Mouse (Mus musculus): ENCODE measurements around the gene Atp10b.
"Not testable (repeated sequence)": the region's sequence is repeated elsewhere in the genome, so short reads cannot be mapped to it uniquely, and the experiment has no call there.

Gene Atp10b

GRCm38 (mm10) chr11:43149577-43149976 is at the start of gene Atp10b:
Atp10b (plus strand) TSS chr11:43149877.
- no peak for DNase-seq (ENCODE audit: low spot score in 2 of 2)

- no peak for DNase-seq (ENCODE audit: low spot score in 2 of 2)
Measured at GRCm38 (mm10) chr11:43101357-43101756, 48.3 kb upstream of the Atp10b start.

DNA sequence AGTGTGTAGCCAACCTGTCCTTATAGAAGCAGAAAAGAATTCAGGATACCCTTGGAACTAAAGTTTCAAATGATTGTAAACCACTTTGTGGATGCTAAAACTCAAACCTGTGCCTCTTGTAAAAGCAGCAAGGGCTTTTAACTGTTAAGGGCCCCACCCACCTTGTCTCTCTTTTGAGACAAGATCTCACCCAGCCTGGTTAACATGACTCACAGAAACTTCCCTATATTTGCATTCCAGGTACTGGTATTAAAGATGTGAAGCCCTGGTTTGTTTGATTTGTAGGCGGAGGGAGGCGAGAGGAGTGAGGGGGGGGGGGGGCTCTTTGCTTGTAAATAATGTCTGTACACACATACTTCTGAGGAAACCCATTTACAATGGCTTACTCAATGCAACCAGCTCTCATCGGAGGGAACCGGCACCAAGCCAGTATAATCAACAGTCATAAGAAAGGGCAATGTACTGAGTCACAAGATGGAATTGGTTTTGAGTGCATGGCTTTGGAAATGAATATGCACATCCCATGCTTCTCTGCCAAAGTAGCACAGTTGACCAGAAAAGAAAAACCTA is 23.7 kb upstream of the Atp10b start:
- no peak for DNase-seq (ENCODE audit: low spot score in 2 of 2)

- not testable (repeated sequence) for DNase-seq (ENCODE audit: low spot score in 2 of 2)
Measured at GRCm38 (mm10) chr11:43126573-43126972, 23.1 kb upstream of the Atp10b start.

DNA sequence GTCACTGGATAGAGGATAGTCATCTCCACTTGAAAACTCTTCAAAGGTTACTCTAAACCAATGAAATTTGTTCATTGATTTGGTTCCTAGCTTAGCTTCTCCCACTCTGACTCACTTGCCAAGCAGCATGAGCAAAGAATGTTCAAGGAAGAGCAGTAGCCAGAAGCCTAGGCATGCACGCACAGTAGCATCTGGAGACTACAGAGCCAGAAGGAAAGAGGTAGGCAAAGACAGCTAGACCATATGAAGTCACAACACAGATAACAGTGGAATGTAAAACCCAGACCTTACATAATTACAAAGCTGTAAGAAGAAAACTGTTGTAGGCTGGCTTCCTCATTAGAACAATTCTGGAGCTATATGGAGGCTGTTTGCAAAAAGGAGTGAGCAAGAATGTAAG is 8.4 kb upstream of the Atp10b start:
- no peak for DNase-seq (ENCODE audit: low spot score in 2 of 2)

DNA sequence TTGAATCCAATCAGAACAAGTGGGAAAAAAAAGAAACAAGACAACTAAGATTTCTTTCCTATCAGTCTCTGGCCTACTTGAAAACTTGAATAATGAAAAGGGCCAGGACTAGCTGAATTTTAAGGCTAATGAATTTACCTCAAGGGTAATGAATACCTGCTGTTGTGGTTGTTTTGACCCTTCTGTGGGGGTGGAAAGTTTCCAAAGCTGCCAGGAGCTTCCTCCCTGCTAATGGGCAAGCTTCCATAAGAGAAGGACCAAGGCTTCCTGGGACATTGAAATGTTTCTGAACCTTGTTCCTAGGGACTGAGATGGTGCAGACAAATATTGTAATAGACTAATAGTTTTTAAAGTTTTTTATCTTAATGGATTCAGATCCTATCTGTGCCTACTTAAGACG is 6.9 kb upstream of the Atp10b start:
- DNase-seq (ENCODE audit: low spot score in 2 of 2): no peak

- DNase-seq (ENCODE audit: low spot score in 2 of 2): no peak
Measured at GRCm38 (mm10) chr11:43144178-43144577, 5.5 kb upstream of the Atp10b start.

DNA sequence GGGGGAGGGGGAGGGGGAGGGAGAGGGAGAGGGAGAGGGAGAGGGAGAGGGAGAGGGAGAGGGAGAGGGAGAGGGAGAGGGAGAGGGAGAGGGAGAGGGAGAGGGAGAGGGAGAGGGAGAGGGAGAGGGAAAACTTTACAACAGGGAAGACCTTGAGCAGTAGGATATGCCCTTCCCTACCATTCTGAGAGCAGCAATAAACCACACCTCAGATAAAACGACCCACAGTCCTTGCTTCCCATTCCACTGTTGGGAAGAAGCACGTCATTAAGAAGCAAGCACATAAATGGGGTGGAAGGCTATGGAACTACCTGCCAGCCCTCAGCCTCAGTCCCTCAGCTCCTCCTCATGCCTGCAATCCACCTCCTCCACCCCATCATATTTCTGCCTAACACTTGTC is 4.8 kb upstream of the Atp10b start:
- not testable (repeated sequence) for DNase-seq (ENCODE audit: low spot score in 2 of 2)

GRCm38 (mm10) chr11:43147380-43147779 is 2.3 kb upstream of the Atp10b start:
- DNase-seq (ENCODE audit: low spot score in 2 of 2): no peak

GRCm38 (mm10) chr11:43148341-43148740 is 1.3 kb upstream of the Atp10b start:
- no peak for DNase-seq (ENCODE audit: low spot score in 2 of 2)

GRCm38 (mm10) chr11:43155004-43155403 is 5.3 kb downstream of the Atp10b start:
- no peak for DNase-seq (ENCODE audit: low spot score in 2 of 2)

DNA sequence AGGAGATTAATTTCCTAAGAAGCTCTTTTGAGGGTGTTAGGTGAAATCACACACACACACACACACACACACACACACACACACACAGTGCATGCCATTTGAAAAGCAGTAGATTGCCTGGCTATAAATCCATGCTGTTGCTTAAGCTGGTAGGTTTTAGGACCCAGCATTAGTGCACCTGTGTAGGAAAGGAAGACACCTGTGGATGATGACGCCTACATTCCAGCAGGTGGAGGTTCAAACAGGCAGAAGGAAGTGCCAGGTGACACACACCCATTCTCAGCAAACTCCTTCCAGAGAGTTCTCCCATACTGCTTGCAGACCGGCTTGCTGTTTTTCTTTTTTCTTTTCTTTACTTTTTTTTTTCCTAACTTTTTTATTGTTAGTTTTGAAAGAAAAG is 5.7 kb downstream of the Atp10b start:
- DNase-seq (ENCODE audit: low spot score in 2 of 2): no peak

GRCm38 (mm10) chr11:43158814-43159213 is 9.1 kb downstream of the Atp10b start:
- no peak for DNase-seq (ENCODE audit: low spot score in 2 of 2)

- no peak for DNase-seq (ENCODE audit: low spot score in 2 of 2)
Measured at GRCm38 (mm10) chr11:43160188-43160942, 10.7 kb downstream of the Atp10b start.

- DNase-seq (ENCODE audit: low spot score in 2 of 2): no peak
Measured at GRCm38 (mm10) chr11:43170601-43171000, 20.9 kb downstream of the Atp10b start.

DNA sequence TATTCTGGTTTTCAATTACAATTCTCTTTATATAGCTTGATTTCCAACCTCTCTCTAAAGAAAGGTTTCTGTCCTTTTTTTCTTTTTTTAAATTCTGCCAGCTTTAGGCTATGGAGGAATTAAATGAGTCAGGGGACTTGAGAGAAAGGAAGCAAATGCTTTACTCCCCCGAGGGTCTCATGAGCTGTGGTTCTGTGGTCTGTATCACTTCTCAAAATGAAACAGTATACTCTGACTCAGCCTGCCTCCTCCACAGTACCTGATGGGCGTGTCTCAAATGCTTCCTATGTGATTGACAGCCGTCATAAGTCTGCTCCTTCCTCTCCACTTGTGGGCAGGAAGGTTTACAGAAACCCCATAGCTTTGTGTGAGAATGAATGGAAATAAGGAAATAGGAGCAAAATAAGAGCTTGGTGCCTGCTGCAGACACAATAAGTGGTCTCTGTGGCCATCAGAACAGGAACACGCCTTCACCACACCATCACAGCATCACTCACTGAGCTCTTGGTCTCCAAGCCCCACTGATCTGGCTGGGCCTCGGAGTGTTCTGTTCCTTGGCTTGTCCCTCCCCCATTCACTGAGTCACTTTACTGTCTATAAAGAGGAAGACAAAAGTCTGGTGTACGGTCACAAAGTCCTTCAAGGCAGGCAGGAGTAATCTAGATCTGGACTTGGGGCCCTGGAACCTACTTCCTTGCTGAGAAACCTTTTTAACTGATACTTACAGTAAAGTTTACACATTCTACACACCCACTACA is 24.9 kb downstream of the Atp10b start:
- no peak for DNase-seq (ENCODE audit: low spot score in 2 of 2)

DNA sequence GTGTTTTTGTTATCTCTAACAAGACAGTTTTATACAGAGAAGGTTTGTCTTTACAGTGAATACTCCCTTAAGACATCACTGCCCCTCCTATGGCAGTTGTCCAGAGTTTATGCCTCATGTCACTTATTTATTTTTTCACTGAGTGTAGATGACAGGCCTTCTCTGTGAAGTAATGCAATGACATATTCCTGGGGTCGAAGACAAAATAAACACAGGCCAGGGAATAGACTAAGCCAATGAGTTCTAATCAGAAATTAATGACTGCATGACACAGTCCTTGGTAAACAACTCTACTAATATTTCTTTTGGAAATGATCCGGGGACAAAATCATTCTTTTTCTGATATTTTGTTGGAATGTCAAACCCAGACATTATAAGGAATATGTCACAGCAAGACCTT is 32.7 kb downstream of the Atp10b start:
- no peak for DNase-seq (ENCODE audit: low spot score in 2 of 2)

DNA sequence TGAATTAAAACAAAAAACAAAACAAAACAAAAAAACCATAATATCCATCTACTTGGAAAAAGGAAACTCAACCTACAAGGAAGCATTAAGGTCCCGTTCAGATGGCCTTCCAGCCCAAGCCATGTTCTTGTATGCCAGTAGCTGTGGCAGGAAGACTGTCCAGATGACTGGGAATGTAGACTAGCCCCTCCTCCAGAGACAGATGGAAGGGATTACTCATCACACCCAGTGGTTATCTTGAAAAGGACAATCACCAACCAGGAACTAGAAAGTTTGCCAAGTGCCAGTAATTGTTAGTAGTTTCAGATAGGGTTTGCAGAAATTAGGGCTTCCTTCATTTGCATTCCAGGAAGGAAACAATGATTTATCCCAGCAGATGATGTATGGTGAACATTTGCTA is 33.1 kb downstream of the Atp10b start:
- DNase-seq (ENCODE audit: low spot score in 2 of 2): no peak

- DNase-seq (ENCODE audit: low spot score in 2 of 2): no peak
Measured at GRCm38 (mm10) chr11:43183457-43183856, 33.8 kb downstream of the Atp10b start.

GRCm38 (mm10) chr11:43186291-43186690 is 36.6 kb downstream of the Atp10b start:
- no peak for DNase-seq (ENCODE audit: low spot score in 2 of 2)

DNA sequence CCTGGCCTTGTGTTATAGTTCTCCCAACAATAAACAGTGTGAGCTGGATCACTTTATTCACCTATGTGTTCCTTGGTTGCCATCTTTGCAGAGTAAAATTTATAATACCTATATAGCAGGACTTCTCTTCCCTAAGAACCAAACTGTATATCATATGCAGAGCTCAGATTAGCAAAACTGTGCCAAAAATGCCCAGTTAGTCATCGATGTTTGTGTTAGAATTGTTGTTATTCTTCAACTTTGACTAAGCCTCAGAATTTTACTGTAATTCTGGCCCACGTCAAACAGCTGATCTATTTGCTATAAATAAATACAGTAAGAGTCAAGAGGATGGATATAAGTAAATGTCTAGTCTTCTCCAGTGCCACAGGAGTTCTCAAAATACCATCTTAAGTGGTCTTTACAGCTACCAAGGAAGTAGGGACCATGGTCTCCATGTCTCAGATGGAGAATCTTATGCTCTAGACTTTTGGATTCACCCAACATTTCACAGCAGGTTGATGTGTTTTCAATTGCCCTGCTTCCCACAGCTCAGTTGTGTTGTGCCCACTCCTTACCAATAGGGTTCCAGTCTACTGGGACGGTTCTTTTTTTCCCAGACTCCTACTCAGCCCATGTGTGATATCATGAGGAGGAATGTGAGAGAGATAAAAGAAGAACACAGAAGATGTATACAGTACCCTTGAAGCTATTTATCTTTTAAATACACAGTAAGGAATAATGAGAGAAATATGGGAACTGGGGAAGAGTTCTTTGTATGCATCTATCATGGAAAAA is 40.3 kb downstream of the Atp10b start:
- no peak for DNase-seq (ENCODE audit: low spot score in 2 of 2)

DNA sequence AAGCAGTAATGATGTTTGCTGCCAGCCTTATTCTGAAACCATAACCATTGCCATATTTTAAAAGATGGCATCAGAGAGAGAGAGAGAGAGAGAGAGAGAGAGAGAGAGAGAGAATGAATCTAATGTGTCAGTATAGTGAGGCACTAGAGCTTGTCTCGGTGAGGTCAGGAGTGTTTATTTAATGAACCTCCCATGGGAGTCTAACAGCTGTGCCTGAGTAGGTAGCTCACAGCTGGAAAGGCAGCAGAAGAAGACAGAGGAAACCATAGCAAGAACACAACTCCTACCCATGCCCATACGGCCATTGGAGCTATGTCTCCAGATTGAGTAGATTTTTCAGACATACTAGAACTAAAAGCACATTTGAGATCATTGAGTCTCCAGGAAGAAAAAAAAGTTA is 49.1 kb downstream of the Atp10b start:
- DNase-seq (ENCODE audit: low spot score in 2 of 2): no peak

All from thymus, postnatal 10 days (tissue).